Mouse (Mus musculus): Measurements from ENCODE around the gene Gas2l3.

GRCm38 (mm10) chr10:89435413-89435812, 8.4 kb downstream of the Gas2l3 start:
- TF ChIP-seq EP300 (IDR thresholded peaks at IDR 0.05; ENCODE audit: low read depth): no peak
- no peak for TF ChIP-seq CTCF (IDR thresholded peaks at IDR 0.05; ENCODE audit: low read depth)
